Mouse (Mus musculus): Measurements from ENCODE around the gene Tctex1d4. TPM values are rescaled to one million over a fixed set of nuclear protein-coding genes. Genes with fewer than 3 reads are reported as not detected.

Tctex1d4 gene
- total RNA-seq, 2 experiments from 2014 or later, result not detected

- ATAC-seq (replicated peaks; ENCODE audit: low FRiP score, low TSS enrichment, poor library complexity, severe bottlenecking), result no peak
These were observed 8.0 kb downstream of the Tctex1d4 start for GRCm38 (mm10) chr4:117134601-117134995.

- no peak for ATAC-seq (replicated peaks; ENCODE audit: low FRiP score, low TSS enrichment, poor library complexity, severe bottlenecking)
These were observed 9.4 kb downstream of the Tctex1d4 start for GRCm38 (mm10) chr4:117136034-117136433.

GRCm38 (mm10) chr4:117138295-117139216 lies 12.0 kb downstream of the Tctex1d4 start:
- no peak for ATAC-seq (replicated peaks; ENCODE audit: low FRiP score, low TSS enrichment, poor library complexity, severe bottlenecking)

GRCm38 (mm10) chr4:117139217-117139612 lies 12.6 kb downstream of the Tctex1d4 start:
- ATAC-seq (replicated peaks; ENCODE audit: low FRiP score, low TSS enrichment, poor library complexity, severe bottlenecking), result 0 out of 2 replicates have a peak, but pooled peaks have one; percentile 41

GRCm38 (mm10) chr4:117140613-117141012 lies 14.0 kb downstream of the Tctex1d4 start:
- ATAC-seq (replicated peaks; ENCODE audit: low FRiP score, low TSS enrichment, poor library complexity, severe bottlenecking), result no peak

GRCm38 (mm10) chr4:117143023-117143422 lies 16.4 kb downstream of the Tctex1d4 start:
- no peak for ATAC-seq (replicated peaks; ENCODE audit: low FRiP score, low TSS enrichment, poor library complexity, severe bottlenecking)

GRCm38 (mm10) chr4:117145248-117145647 lies 18.7 kb downstream of the Tctex1d4 start:
- no peak for ATAC-seq (replicated peaks; ENCODE audit: low FRiP score, low TSS enrichment, poor library complexity, severe bottlenecking)

GRCm38 (mm10) chr4:117146176-117146575 lies 19.6 kb downstream of the Tctex1d4 start:
- ATAC-seq (replicated peaks; ENCODE audit: low FRiP score, low TSS enrichment, poor library complexity, severe bottlenecking), result peak; percentile 58

GRCm38 (mm10) chr4:117148047-117148713 lies 21.6 kb downstream of the Tctex1d4 start:
- ATAC-seq (replicated peaks; ENCODE audit: low FRiP score, low TSS enrichment, poor library complexity, severe bottlenecking), result no peak

GRCm38 (mm10) chr4:117148815-117149214 lies 22.2 kb downstream of the Tctex1d4 start:
- ATAC-seq (replicated peaks; ENCODE audit: low FRiP score, low TSS enrichment, poor library complexity, severe bottlenecking), result no peak

- ATAC-seq (replicated peaks; ENCODE audit: low FRiP score, low TSS enrichment, poor library complexity, severe bottlenecking), result no peak
These were observed 23.0 kb downstream of the Tctex1d4 start for GRCm38 (mm10) chr4:117149291-117150211.

GRCm38 (mm10) chr4:117150212-117150733 lies 23.7 kb downstream of the Tctex1d4 start:
- no peak for ATAC-seq (replicated peaks; ENCODE audit: low FRiP score, low TSS enrichment, poor library complexity, severe bottlenecking)

- no peak for ATAC-seq (replicated peaks; ENCODE audit: low FRiP score, low TSS enrichment, poor library complexity, severe bottlenecking)
These were observed 24.8 kb downstream of the Tctex1d4 start for GRCm38 (mm10) chr4:117151416-117151815.

GRCm38 (mm10) chr4:117152714-117153113 lies 26.1 kb downstream of the Tctex1d4 start:
- ATAC-seq (replicated peaks; ENCODE audit: low FRiP score, low TSS enrichment, poor library complexity, severe bottlenecking), result no peak

GRCm38 (mm10) chr4:117155020-117155791 lies 28.6 kb downstream of the Tctex1d4 start:
- peak; percentile 18 for ATAC-seq (replicated peaks; ENCODE audit: low FRiP score, low TSS enrichment, poor library complexity, severe bottlenecking)

GRCm38 (mm10) chr4:117155792-117156355 lies 29.3 kb downstream of the Tctex1d4 start, which contains the start of gene Rps8:
TSS of gene Rps8 (minus strand) at chr4:117156243.
- peak; percentile 85 for ATAC-seq (replicated peaks; ENCODE audit: low FRiP score, low TSS enrichment, poor library complexity, severe bottlenecking)

GRCm38 (mm10) chr4:117156372-117156771 lies 29.8 kb downstream of the Tctex1d4 start:
- ATAC-seq (replicated peaks; ENCODE audit: low FRiP score, low TSS enrichment, poor library complexity, severe bottlenecking), result no peak

GRCm38 (mm10) chr4:117159666-117160065 lies 33.1 kb downstream of the Tctex1d4 start:
- no peak for ATAC-seq (replicated peaks; ENCODE audit: low FRiP score, low TSS enrichment, poor library complexity, severe bottlenecking)

Data from megakaryocyte-erythroid progenitor cell, adult 5-6 weeks (primary cell).